Mouse (Mus musculus): ENCODE results near the gene Reg4.

Gene Reg4

GRCm38 (mm10) chr3:98221856-98222255 is at the start of gene Reg4:
Gene Reg4 (plus strand): TSS chr3:98222156.
- no peak for DNase-seq (ENCODE audit: low read depth in 2 of 2, low spot score in 2 of 2)

GRCm38 (mm10) chr3:98178340-98178739 is 43.6 kb upstream of the Reg4 start:
- DNase-seq (ENCODE audit: low read depth in 2 of 2, low spot score in 2 of 2): no peak

DNA sequence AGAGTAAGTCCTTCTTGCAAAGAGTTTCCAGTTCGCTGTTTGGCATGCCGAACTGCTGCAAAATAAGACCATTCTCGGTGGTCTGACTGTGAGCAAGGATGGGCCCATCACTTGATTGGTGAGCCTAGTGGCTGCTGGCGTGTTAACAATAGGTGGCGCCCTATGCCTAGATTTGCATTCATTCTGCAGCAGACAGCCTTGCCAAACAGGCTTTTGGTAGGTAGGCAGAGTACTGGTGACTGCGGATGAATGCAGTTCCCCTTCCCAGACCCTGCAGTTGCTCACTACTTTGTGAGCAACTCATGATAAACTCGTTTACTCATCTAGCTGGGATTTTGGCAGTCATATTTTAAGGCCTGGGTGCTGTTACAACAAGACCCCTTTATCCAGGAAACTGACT is 41.2 kb upstream of the Reg4 start:
- DNase-seq (ENCODE audit: low read depth in 2 of 2, low spot score in 2 of 2): no peak

GRCm38 (mm10) chr3:98185163-98185714 is 36.7 kb upstream of the Reg4 start:
- DNase-seq (ENCODE audit: low read depth in 2 of 2, low spot score in 2 of 2): no peak

DNA sequence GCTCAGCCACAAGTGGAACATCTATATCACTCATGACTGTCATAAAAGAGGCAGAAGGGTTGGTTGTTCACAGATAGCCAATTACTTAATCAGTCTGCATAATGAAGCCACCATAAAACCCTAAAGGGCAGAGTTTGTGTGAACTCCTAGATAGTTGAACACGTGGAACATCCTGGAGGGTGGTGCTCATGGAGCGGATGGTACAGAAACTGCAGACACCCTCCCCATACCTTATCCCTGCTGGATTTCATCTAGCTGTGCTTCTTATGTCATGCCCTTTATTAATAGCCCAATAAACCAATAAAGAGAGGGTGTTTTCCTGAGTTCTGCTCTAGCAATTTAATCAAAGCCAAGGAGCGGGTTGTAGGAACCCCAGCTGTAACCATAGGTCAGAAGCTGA is 34.2 kb upstream of the Reg4 start:
- no peak for DNase-seq (ENCODE audit: low read depth in 2 of 2, low spot score in 2 of 2)

DNA sequence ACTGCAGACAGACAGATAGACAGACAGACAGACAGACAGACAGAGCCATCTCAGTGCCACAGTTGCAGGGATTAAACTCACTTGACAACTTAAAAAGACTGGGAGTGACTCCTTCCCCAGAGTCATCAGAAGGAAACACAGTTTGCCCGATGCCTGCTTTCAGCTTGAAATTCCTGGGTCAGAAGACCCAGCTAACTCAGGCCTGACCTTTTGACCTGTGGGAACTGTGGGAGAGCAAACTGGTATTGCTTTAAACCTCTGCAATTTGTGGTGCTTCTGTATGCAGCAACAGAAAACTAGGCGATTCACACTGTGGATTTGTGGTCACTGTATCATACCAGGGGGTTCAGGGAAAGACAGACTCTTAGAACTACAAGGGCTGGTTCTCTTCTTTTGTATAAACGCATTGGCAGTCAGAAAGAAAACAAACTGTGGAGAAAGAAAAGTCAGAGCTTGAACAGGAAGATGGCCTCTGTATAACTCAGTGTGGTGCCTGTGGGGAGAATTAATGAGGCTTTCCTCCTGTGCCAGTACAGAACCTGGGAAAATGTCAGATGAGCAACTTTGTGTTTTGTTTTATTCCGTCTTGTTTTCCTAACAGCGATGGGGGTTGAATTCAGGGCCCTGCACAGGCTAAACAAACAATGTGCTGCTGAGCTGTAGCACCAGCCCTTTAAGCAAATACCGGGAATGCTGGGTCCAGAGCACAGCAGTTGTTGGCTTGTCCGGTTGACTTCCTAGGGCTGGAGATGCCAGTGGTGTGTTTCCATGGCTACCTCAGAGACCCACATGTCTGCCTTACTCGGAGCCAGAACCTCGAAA is 24.0 kb upstream of the Reg4 start:
- DNase-seq (ENCODE audit: low read depth in 2 of 2, low spot score in 2 of 2): no peak

GRCm38 (mm10) chr3:98199747-98200146 is 22.2 kb upstream of the Reg4 start:
- DNase-seq (ENCODE audit: low read depth in 2 of 2, low spot score in 2 of 2): no peak

- no peak for DNase-seq (ENCODE audit: low read depth in 2 of 2, low spot score in 2 of 2)
Measured at GRCm38 (mm10) chr3:98203282-98203681, 18.7 kb upstream of the Reg4 start.

- no peak for DNase-seq (ENCODE audit: low read depth in 2 of 2, low spot score in 2 of 2)
Measured at GRCm38 (mm10) chr3:98206977-98207376, 15.0 kb upstream of the Reg4 start.

GRCm38 (mm10) chr3:98209161-98209560 is 12.8 kb upstream of the Reg4 start:
- DNase-seq (ENCODE audit: low read depth in 2 of 2, low spot score in 2 of 2): no peak

- no peak for DNase-seq (ENCODE audit: low read depth in 2 of 2, low spot score in 2 of 2)
Measured at GRCm38 (mm10) chr3:98210860-98211259, 11.1 kb upstream of the Reg4 start.

DNA sequence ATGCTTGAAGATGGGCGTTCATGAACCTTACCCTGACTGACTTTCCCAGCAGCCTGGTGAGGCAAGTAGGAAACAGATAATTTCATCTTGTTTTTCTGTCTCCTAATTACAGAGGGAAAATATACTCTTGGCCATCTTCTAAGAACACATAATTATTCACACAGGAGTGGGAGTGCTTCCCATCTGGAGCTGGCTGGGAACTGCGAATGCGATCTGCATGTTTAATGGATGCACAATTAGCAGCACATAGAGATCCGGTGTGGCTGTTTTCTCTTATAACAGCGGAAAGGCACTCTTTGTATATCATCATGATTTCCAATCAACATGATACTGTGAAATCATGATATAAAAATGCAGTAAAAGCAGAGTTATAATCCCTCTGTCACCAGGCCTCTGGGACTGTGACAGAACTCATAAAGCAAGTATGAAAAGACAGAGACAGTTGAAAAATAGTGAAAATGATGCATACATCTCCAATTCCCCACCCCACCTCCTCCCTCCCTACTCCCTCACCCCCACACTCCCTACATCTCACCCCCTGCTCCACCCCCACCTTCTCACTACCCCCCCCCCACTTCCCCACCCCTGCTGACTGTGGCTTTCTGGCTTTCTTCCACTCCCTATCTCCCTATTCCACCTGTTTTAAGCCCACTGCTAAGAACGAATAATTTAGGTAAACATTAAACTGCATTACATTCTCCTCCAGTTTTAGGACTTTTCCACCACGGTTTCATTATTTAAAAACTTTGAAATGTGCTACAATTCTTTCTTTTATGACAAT is 10.5 kb upstream of the Reg4 start:
- DNase-seq (ENCODE audit: low read depth in 2 of 2, low spot score in 2 of 2): no peak

DNA sequence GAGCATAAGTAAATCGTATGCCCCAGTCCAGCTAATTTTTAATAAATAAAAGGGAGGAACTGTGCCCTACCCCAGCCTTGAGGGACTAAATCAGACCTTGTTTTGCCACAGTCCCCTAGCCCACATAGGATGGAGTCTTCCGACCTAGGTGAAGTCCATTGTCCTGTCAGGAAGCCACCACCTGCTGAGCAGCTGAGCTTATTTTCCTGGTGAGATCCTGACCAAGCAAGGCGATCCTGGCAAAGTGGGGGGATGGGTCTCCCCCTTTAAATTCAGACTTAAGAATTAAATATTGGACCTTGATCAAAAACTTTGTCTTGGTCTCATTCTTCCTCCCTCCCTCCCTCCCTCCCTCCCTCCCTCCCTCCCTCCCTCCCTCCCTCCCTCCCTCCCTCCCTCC is 5.7 kb upstream of the Reg4 start:
- DNase-seq (ENCODE audit: low read depth in 2 of 2, low spot score in 2 of 2): no peak

- no peak for DNase-seq (ENCODE audit: low read depth in 2 of 2, low spot score in 2 of 2)
Measured at GRCm38 (mm10) chr3:98223263-98223662, 1.3 kb downstream of the Reg4 start.

GRCm38 (mm10) chr3:98223783-98224580 is 2.0 kb downstream of the Reg4 start:
- no peak for DNase-seq (ENCODE audit: low read depth in 2 of 2, low spot score in 2 of 2)

GRCm38 (mm10) chr3:98224975-98225374 is 3.0 kb downstream of the Reg4 start:
- no peak for DNase-seq (ENCODE audit: low read depth in 2 of 2, low spot score in 2 of 2)

- DNase-seq (ENCODE audit: low read depth in 2 of 2, low spot score in 2 of 2): no peak
Measured at GRCm38 (mm10) chr3:98225746-98226145, 3.8 kb downstream of the Reg4 start.

- peak; percentile 38 to 57 for DNase-seq (ENCODE audit: low read depth in 2 of 2, low spot score in 2 of 2)
Measured at GRCm38 (mm10) chr3:98226988-98227610, 5.1 kb downstream of the Reg4 start.

- DNase-seq (ENCODE audit: low read depth in 2 of 2, low spot score in 2 of 2): no peak
Measured at GRCm38 (mm10) chr3:98227763-98228162, 5.8 kb downstream of the Reg4 start.

DNA sequence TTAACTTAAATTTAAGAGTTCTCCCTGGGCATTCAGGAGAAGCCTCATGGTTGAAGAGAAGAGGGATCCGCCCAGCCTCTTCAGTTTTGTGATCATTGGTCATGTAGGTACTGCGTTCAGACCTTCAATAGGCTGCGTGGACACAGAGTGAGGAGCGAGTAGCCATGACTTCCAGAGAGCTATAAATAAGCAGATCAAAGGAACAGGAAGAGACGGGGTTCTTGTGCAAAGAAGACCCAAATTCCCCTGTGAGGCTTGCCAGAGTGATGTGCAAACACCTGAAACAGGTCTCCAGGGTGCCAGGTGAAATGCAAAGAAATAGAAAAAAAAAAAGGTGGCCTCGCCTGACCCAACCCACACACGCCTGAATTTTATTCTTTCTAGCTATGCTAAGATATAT is 8.0 kb downstream of the Reg4 start:
- no peak for DNase-seq (ENCODE audit: low read depth in 2 of 2, low spot score in 2 of 2)

GRCm38 (mm10) chr3:98233504-98233903 is 11.5 kb downstream of the Reg4 start:
- DNase-seq (ENCODE audit: low read depth in 2 of 2, low spot score in 2 of 2): no peak
